In the genomic region with DNA sequence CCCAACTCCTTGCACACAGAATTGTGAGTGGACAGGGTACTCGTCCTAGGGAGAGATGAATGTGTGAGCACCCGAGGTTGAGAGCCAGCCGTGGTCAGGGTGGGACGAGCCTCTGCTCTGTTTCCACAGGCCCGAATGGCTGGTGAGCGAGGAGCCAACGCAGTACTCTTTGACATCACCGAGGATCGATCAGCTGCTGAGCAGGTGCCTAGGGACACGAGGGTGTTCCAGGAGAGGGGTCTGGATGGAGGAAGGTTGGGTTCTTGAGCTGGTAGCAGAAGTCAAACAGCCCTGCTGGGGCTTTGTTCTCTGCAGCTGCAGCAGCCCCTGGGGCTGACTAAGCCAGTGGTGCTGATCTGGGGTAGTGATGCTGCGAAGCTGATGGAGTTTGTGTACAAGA, we compare ENCODE assay signal across 13 mouse cellular contexts. TPM values are rescaled to one million over a fixed set of nuclear protein-coding genes. Genes with fewer than 3 reads are reported as not detected.
DNase-seq lines count a peak whose midpoint lies in the region; ATAC-seq and TF ChIP-seq lines count a peak whose summit lies in the region.
"Had no signal": no experiment of that assay in that cellular context is flagged by ENCODE, and none has a peak within 500 bp of the region (broad histone marks: within the 10 kb centered on the region; RNA-seq: fewer than 3 reads in every experiment).

No protein-coding gene starts in this region.

- WGBS in lung, embryonic 14.5 days: 59% methylated on average over 11 of the region's 11 CpGs
- WGBS in lung, adult 2 months: 66% methylated on average over 11 of the region's 11 CpGs
- WGBS in limb, embryonic 10.5 days: 66% methylated on average over 11 of the region's 11 CpGs
- WGBS in intestine, embryonic 15.5 days: 64% methylated on average over 11 of the region's 11 CpGs

- H3K4me3 ChIP-seq in erythroblast, embryonic 14.5 days (replicated peaks): peak overlapping the region; percentile 57
- H3K4me3 ChIP-seq in lung, embryonic 14.5 days (ENCODE audit: low read depth, low read length): no peak overlapping the region
- no peak overlapping the region for H3K4me3 ChIP-seq in lung, adult 2 months (replicated peaks; ENCODE audit: extremely low read depth, low read depth, low read length)
- no peak overlapping the region for H3K4me3 ChIP-seq in limb, embryonic 10.5 days
- H3K4me3 ChIP-seq in intestine, embryonic 15.5 days (replicated peaks): no peak overlapping the region

- TF ChIP-seq CTCF in lung, embryonic 14.5 days (IDR thresholded peaks at IDR 0.05; ENCODE audit: low read depth): no peak
- no peak for TF ChIP-seq CTCF in lung, adult 2 months (IDR thresholded peaks at IDR 0.05; ENCODE audit: insufficient read depth, low read length)

- ATAC-seq in erythroblast, adult 5-6 weeks (replicated peaks; ENCODE audit: low FRiP score, poor library complexity, severe bottlenecking): no peak
- ATAC-seq in lung, embryonic 14.5 days (ENCODE audit: insufficient read depth): no peak
- ATAC-seq in intestine, embryonic 15.5 days: no peak

- no peak overlapping the region for H3K9ac ChIP-seq in lung, embryonic 14.5 days
- no peak overlapping the region for H3K9ac ChIP-seq in intestine, embryonic 15.5 days
- H3K9ac ChIP-seq: hindbrain, embryonic 14.5 days had no signal

- H3K27me3 ChIP-seq in erythroblast, embryonic 14.5 days (ENCODE audit: control insufficient read depth): no peaks in the 10 kb centered on the region
- H3K27me3 ChIP-seq in lung, embryonic 14.5 days (ENCODE audit: insufficient read depth, low read length): no peaks in the 10 kb centered on the region
- no peaks in the 10 kb centered on the region for H3K27me3 ChIP-seq in limb, embryonic 10.5 days (ENCODE audit: low read depth, poor library complexity, severe bottlenecking)
- no peaks in the 10 kb centered on the region for H3K27me3 ChIP-seq in intestine, embryonic 15.5 days (replicated peaks)

- H3K27ac ChIP-seq in lung, embryonic 14.5 days (ENCODE audit: low read depth): peak overlapping the region; percentile 80; the same call in 1 of the 2 replicates
- peak overlapping the region; percentile 74 for H3K27ac ChIP-seq in limb, embryonic 10.5 days
- H3K27ac ChIP-seq in intestine, embryonic 15.5 days: no peak overlapping the region
- H3K27ac ChIP-seq: hindbrain, embryonic 14.5 days had no signal

- peaks cover 96% of the 10 kb centered on the region for H3K4me1 ChIP-seq in erythroblast, embryonic 14.5 days (ENCODE audit: control insufficient read depth)
- H3K4me1 ChIP-seq in lung, embryonic 14.5 days (ENCODE audit: insufficient read depth): peaks cover 16% of the 10 kb centered on the region
- no peaks in the 10 kb centered on the region for H3K4me1 ChIP-seq in lung, adult 2 months (ENCODE audit: control insufficient read depth, insufficient read depth, low read length)
- H3K4me1 ChIP-seq in limb, embryonic 10.5 days: peaks cover 23% of the 10 kb centered on the region
- H3K4me1 ChIP-seq in intestine, embryonic 15.5 days (replicated peaks): peaks cover 19% of the 10 kb centered on the region

- H3K9me3 ChIP-seq in erythroblast, embryonic 14.5 days (ENCODE audit: control insufficient read depth, low read length): peaks cover 3% of the 10 kb centered on the region; the same call in 1 of the 2 replicates
- no peaks in the 10 kb centered on the region for H3K9me3 ChIP-seq in lung, embryonic 14.5 days (ENCODE audit: low read depth, low read length)
- no peaks in the 10 kb centered on the region for H3K9me3 ChIP-seq in limb, embryonic 10.5 days (replicated peaks)
- no peaks in the 10 kb centered on the region for H3K9me3 ChIP-seq in intestine, embryonic 15.5 days

- no peak for TF ChIP-seq POLR2A in lung, adult 2 months (IDR thresholded peaks at IDR 0.05; ENCODE audit: borderline replicate concordance, extremely low read depth, low read depth, low read length)

- no peak for DNase-seq in lung, embryonic 14.5 days
- DNase-seq in lung, adult 2 months: no peak
- DNase-seq in limb, embryonic 10.5 days (ENCODE audit: low spot score): no peak
- peak; percentile 50 to 58 for DNase-seq in thymus, adult 18-20 months
- DNase-seq in cerebellum, adult 9-11 months: no peak
- DNase-seq: cerebellum, postnatal 25 days; kidney, postnatal 10 days; retina, postnatal 1 day had no signal

- H3K4me2 ChIP-seq in lung, embryonic 14.5 days: no peak overlapping the region
- H3K4me2 ChIP-seq in intestine, embryonic 15.5 days (replicated peaks): no peak overlapping the region
- H3K4me2 ChIP-seq: hindbrain, embryonic 14.5 days had no signal

- peaks cover 49% of the 10 kb centered on the region for H3K36me3 ChIP-seq in erythroblast, embryonic 14.5 days (ENCODE audit: control insufficient read depth)
- peaks cover 1% of the 10 kb centered on the region for H3K36me3 ChIP-seq in lung, embryonic 14.5 days (ENCODE audit: insufficient read depth)
- no peaks in the 10 kb centered on the region for H3K36me3 ChIP-seq in limb, embryonic 10.5 days
- no peaks in the 10 kb centered on the region for H3K36me3 ChIP-seq in intestine, embryonic 15.5 days

RNA-seq across cellular contexts. Expression of a gene that starts 10.3 kb away (rescaled TPM):
- 4.3 and 5.5 TPM in 2 replicates for polyA plus RNA-seq in erythroblast, embryonic 14.5 days (2012)
- 133 and 166 TPM in 2 replicates for total RNA-seq in erythroblast, adult 5-6 weeks (2015; ENCODE audit: low replicate concordance)
- total RNA-seq in erythroblast, adult 5-6 weeks (2017; ENCODE audit: low replicate concordance): 103 and 121 TPM in 2 replicates
- 145 and 146 TPM in 2 replicates for polyA plus RNA-seq in lung, embryonic 14.5 days (2014; fragmentation: Nextera tagmentation; extraction: Ambion mirVana)
- polyA plus RNA-seq in lung, adult 2 months (2012; rRNA removed): 44.7 and 73.4 TPM in 2 replicates
- polyA plus RNA-seq in limb, embryonic 10.5 days (2016; fragmentation: Nextera tagmentation; extraction: Ambion mirVana): 187 and 191 TPM in 2 replicates
- polyA plus RNA-seq in intestine, embryonic 15.5 days (2015; fragmentation: Nextera tagmentation; extraction: Ambion mirVana): 117 and 121 TPM in 2 replicates

RNA-seq across cellular contexts. Expression of a gene that starts 33.3 kb away (rescaled TPM):
- 0.47 and 0.71 TPM in 2 replicates for polyA plus RNA-seq in erythroblast, embryonic 14.5 days (2012)
- 4.2 and 5.4 TPM in 2 replicates for total RNA-seq in erythroblast, adult 5-6 weeks (2015; ENCODE audit: low replicate concordance)
- 5.4 and 16.6 TPM in 2 replicates for total RNA-seq in erythroblast, adult 5-6 weeks (2017; ENCODE audit: low replicate concordance)
- 1.5 and 2.5 TPM in 2 replicates for polyA plus RNA-seq in lung, embryonic 14.5 days (2014; fragmentation: Nextera tagmentation; extraction: Ambion mirVana)
- polyA plus RNA-seq in lung, adult 2 months (2012; rRNA removed): 5.8 TPM in 2 replicates
- 0.74 and 2.9 TPM in 2 replicates for polyA plus RNA-seq in limb, embryonic 10.5 days (2016; fragmentation: Nextera tagmentation; extraction: Ambion mirVana)
- 0.96 and 1.5 TPM in 2 replicates for polyA plus RNA-seq in intestine, embryonic 15.5 days (2015; fragmentation: Nextera tagmentation; extraction: Ambion mirVana)
- total RNA-seq: gastrocnemius, adult 8-10 months had no signal

Comparison
In these comparisons a context has a peak if more than half of its experiments do, and no peak if none do; other contexts are left out.
1. DNase-seq: peak in thymus, adult 18-20 months (2 of 2); none in lung, embryonic 14.5 days (single experiment), lung, adult 2 months (single experiment), limb, embryonic 10.5 days (single experiment) and cerebellum, adult 9-11 months (single experiment).